Mouse (Mus musculus): Measurements from ENCODE around the gene Akt3. TPM values are rescaled to one million over a fixed set of nuclear protein-coding genes. Genes with fewer than 3 reads are reported as not detected.

Akt3 gene
- polyA plus RNA-seq, 1 experiment from 2014 or later = 33.7 TPM

GRCm38 (mm10) chr1:177010607-177011302, 247.2 kb downstream of the Akt3 start:
- Histone ChIP-seq H3K36me3 (ENCODE audit: control insufficient read depth, insufficient read depth, low read length) (no peaks in the 10 kb centered on the region), H3K4me1 (ENCODE audit: control insufficient read depth, insufficient read depth, low read length) (peaks cover 31% of the 10 kb centered on the region), H3K4me2 (ENCODE audit: low read length) (no peak overlapping the region), H3K9me3 (ENCODE audit: control insufficient read depth, low read length) (no peaks in the 10 kb centered on the region), H3K9ac (replicated peaks; ENCODE audit: low read length) (peak overlapping the region; percentile 17; the same call in 1 of the 2 replicates), H3K27me3 (ENCODE audit: control insufficient read depth, insufficient read depth, low read length) (no peaks in the 10 kb centered on the region), H3K27ac (replicated peaks; ENCODE audit: low read depth, low read length) (peak overlapping the region; percentile 71), H3K4me3 (replicated peaks; ENCODE audit: low read depth, low read length) (no peak overlapping the region)
- 22% methylated on average over 6 of the region's 6 CpGs for WGBS
- DNase-seq = no peak
- ATAC-seq (ENCODE audit: low FRiP score, low TSS enrichment) = peak; percentile 29; the same call in 1 of the 2 replicates

- H3K9me3 ChIP-seq (ENCODE audit: control insufficient read depth, low read length) = no peaks in the 10 kb centered on the region
- no peak overlapping the region for H3K9ac ChIP-seq (replicated peaks; ENCODE audit: low read length)
- peaks cover 31% of the 10 kb centered on the region for H3K4me1 ChIP-seq (ENCODE audit: control insufficient read depth, insufficient read depth, low read length)
- no peak overlapping the region for H3K4me3 ChIP-seq (replicated peaks; ENCODE audit: low read depth, low read length)
- no peak for DNase-seq
- no peaks in the 10 kb centered on the region for H3K27me3 ChIP-seq (ENCODE audit: control insufficient read depth, insufficient read depth, low read length)
- ATAC-seq (ENCODE audit: low FRiP score, low TSS enrichment) = no peak
- no peak overlapping the region for H3K4me2 ChIP-seq (ENCODE audit: low read length)
- peak overlapping the region; percentile 71; the same call in 1 of the 2 replicates for H3K27ac ChIP-seq (replicated peaks; ENCODE audit: low read depth, low read length)
- 17% methylated on average over 3 of the region's 3 CpGs for WGBS
- no peaks in the 10 kb centered on the region for H3K36me3 ChIP-seq (ENCODE audit: control insufficient read depth, insufficient read depth, low read length)
These were observed 248.0 kb downstream of the Akt3 start for GRCm38 (mm10) chr1:177010041-177010440.

- H3K27ac ChIP-seq (replicated peaks; ENCODE audit: low read depth, low read length) = no peak overlapping the region
- H3K4me1 ChIP-seq (ENCODE audit: control insufficient read depth, insufficient read depth, low read length) = peaks cover 27% of the 10 kb centered on the region
- H3K36me3 ChIP-seq (ENCODE audit: control insufficient read depth, insufficient read depth, low read length) = no peaks in the 10 kb centered on the region
- DNase-seq = no peak
- 69% methylated on average over 1 of the region's 1 CpGs for WGBS
- H3K27me3 ChIP-seq (ENCODE audit: control insufficient read depth, insufficient read depth, low read length) = no peaks in the 10 kb centered on the region
- ATAC-seq (ENCODE audit: low FRiP score, low TSS enrichment) = no peak
- H3K9me3 ChIP-seq (ENCODE audit: control insufficient read depth, low read length) = no peaks in the 10 kb centered on the region
- H3K9ac ChIP-seq (replicated peaks; ENCODE audit: low read length) = no peak overlapping the region
- H3K4me2 ChIP-seq (ENCODE audit: low read length) = no peak overlapping the region
- H3K4me3 ChIP-seq (replicated peaks; ENCODE audit: low read depth, low read length) = no peak overlapping the region
These were observed 249.2 kb downstream of the Akt3 start for GRCm38 (mm10) chr1:177008777-177009176.

GRCm38 (mm10) chr1:177007405-177007804, 250.6 kb downstream of the Akt3 start:
- H3K4me3 ChIP-seq (replicated peaks; ENCODE audit: low read depth, low read length) = no peak overlapping the region
- no peak for ATAC-seq (ENCODE audit: low FRiP score, low TSS enrichment)
- H3K27me3 ChIP-seq (ENCODE audit: control insufficient read depth, insufficient read depth, low read length) = no peaks in the 10 kb centered on the region
- no peak overlapping the region for H3K27ac ChIP-seq (replicated peaks; ENCODE audit: low read depth, low read length)
- peaks cover 33% of the 10 kb centered on the region for H3K4me1 ChIP-seq (ENCODE audit: control insufficient read depth, insufficient read depth, low read length)
- WGBS = 98% methylated on average over 3 of the region's 3 CpGs
- H3K9ac ChIP-seq (replicated peaks; ENCODE audit: low read length) = no peak overlapping the region
- H3K9me3 ChIP-seq (ENCODE audit: control insufficient read depth, low read length) = no peaks in the 10 kb centered on the region
- no peak for DNase-seq
- H3K4me2 ChIP-seq (ENCODE audit: low read length) = no peak overlapping the region
- H3K36me3 ChIP-seq (ENCODE audit: control insufficient read depth, insufficient read depth, low read length) = no peaks in the 10 kb centered on the region

GRCm38 (mm10) chr1:177004041-177004741, 253.8 kb downstream of the Akt3 start:
- Histone ChIP-seq H3K9ac (replicated peaks; ENCODE audit: low read length) (no peak overlapping the region), H3K36me3 (ENCODE audit: control insufficient read depth, insufficient read depth, low read length) (no peaks in the 10 kb centered on the region), H3K4me1 (ENCODE audit: control insufficient read depth, insufficient read depth, low read length) (peaks cover 14% of the 10 kb centered on the region), H3K27me3 (ENCODE audit: control insufficient read depth, insufficient read depth, low read length) (no peaks in the 10 kb centered on the region), H3K4me2 (ENCODE audit: low read length) (no peak overlapping the region), H3K27ac (replicated peaks; ENCODE audit: low read depth, low read length) (peak overlapping the region; percentile 10; the same call in 1 of the 2 replicates), H3K9me3 (ENCODE audit: control insufficient read depth, low read length) (no peaks in the 10 kb centered on the region), H3K4me3 (replicated peaks; ENCODE audit: low read depth, low read length) (no peak overlapping the region)
- peak; percentile 13 for ATAC-seq (ENCODE audit: low FRiP score, low TSS enrichment)
- 63% methylated on average over 4 of the region's 4 CpGs for WGBS
- DNase-seq = no peak

GRCm38 (mm10) chr1:177002951-177003350, 255.1 kb downstream of the Akt3 start:
- H3K27ac ChIP-seq (replicated peaks; ENCODE audit: low read depth, low read length) = no peak overlapping the region
- H3K4me1 ChIP-seq (ENCODE audit: control insufficient read depth, insufficient read depth, low read length) = peaks cover 24% of the 10 kb centered on the region
- H3K27me3 ChIP-seq (ENCODE audit: control insufficient read depth, insufficient read depth, low read length) = no peaks in the 10 kb centered on the region
- no peaks in the 10 kb centered on the region for H3K9me3 ChIP-seq (ENCODE audit: control insufficient read depth, low read length)
- no peak for DNase-seq
- ATAC-seq (ENCODE audit: low FRiP score, low TSS enrichment) = no peak; the same call in 1 of the 2 replicates
- H3K36me3 ChIP-seq (ENCODE audit: control insufficient read depth, insufficient read depth, low read length) = no peaks in the 10 kb centered on the region
- H3K4me3 ChIP-seq (replicated peaks; ENCODE audit: low read depth, low read length) = no peak overlapping the region
- WGBS = 44% methylated on average over 6 of the region's 6 CpGs
- H3K4me2 ChIP-seq (ENCODE audit: low read length) = no peak overlapping the region
- H3K9ac ChIP-seq (replicated peaks; ENCODE audit: low read length) = no peak overlapping the region

GRCm38 (mm10) chr1:176999011-176999410, 259.0 kb downstream of the Akt3 start:
- Histone ChIP-seq H3K4me2 (ENCODE audit: low read length) (peak overlapping the region; percentile 20; the same call in 1 of the 2 replicates), H3K9me3 (ENCODE audit: control insufficient read depth, low read length) (no peaks in the 10 kb centered on the region), H3K36me3 (ENCODE audit: control insufficient read depth, insufficient read depth, low read length) (no peaks in the 10 kb centered on the region), H3K27ac (replicated peaks; ENCODE audit: low read depth, low read length) (peak overlapping the region; percentile 10), H3K9ac (replicated peaks; ENCODE audit: low read length) (no peak overlapping the region), H3K4me3 (replicated peaks; ENCODE audit: low read depth, low read length) (no peak overlapping the region), H3K27me3 (ENCODE audit: control insufficient read depth, insufficient read depth, low read length) (no peaks in the 10 kb centered on the region), H3K4me1 (ENCODE audit: control insufficient read depth, insufficient read depth, low read length) (peaks cover 61% of the 10 kb centered on the region)
- ATAC-seq (ENCODE audit: low FRiP score, low TSS enrichment) = peak; percentile 47; the same call in 1 of the 2 replicates
- WGBS = 10% methylated on average over 6 of the region's 6 CpGs
- DNase-seq = peak; percentile 84

GRCm38 (mm10) chr1:176997711-176998689, 260.0 kb downstream of the Akt3 start:
- Histone ChIP-seq H3K27me3 (ENCODE audit: control insufficient read depth, insufficient read depth, low read length) (no peaks in the 10 kb centered on the region), H3K4me3 (replicated peaks; ENCODE audit: low read depth, low read length) (peak overlapping the region; percentile 14), H3K4me1 (ENCODE audit: control insufficient read depth, insufficient read depth, low read length) (peaks cover 65% of the 10 kb centered on the region), H3K9ac (replicated peaks; ENCODE audit: low read length) (peak overlapping the region; percentile 44), H3K27ac (replicated peaks; ENCODE audit: low read depth, low read length) (peak overlapping the region; percentile 78), H3K9me3 (ENCODE audit: control insufficient read depth, low read length) (no peaks in the 10 kb centered on the region), H3K36me3 (ENCODE audit: control insufficient read depth, insufficient read depth, low read length) (no peaks in the 10 kb centered on the region), H3K4me2 (ENCODE audit: low read length) (peak overlapping the region; percentile 56)
- 14% methylated on average over 33 of the region's 33 CpGs for WGBS
- peak; percentile 53 for ATAC-seq (ENCODE audit: low FRiP score, low TSS enrichment)
- DNase-seq = peak; percentile 69
